ENCODE assay signal across 11 mouse cellular contexts in genomic region chr6:34288098-34288497, GRCm38 (mm10). TPM values are rescaled to one million over a fixed set of nuclear protein-coding genes. Genes with fewer than 3 reads are reported as not detected.
DNase-seq lines count a peak whose midpoint lies in the region.
"Had no signal": no experiment of that assay in that cellular context is flagged by ENCODE, and none has a peak within 500 bp of the region (broad histone marks: within the 10 kb centered on the region; RNA-seq: fewer than 3 reads in every experiment).

No protein-coding gene starts in this region.

- intact Hi-C loops in gastrocnemius, postnatal 36 days (cut with DNase I) = no loop called here

- peak; percentile 15 for DNase-seq in cerebellum, adult 11-12 months
- DNase-seq in cerebellum, adult 8-10 months = no peak
- DNase-seq in right cerebral cortex, postnatal 10 days (ENCODE audit: low spot score in 2 of 2) = peak; percentile 70 to 73
- no peak for DNase-seq in right cerebral cortex, adult 18-20 months
- DNase-seq in gastrocnemius, postnatal 36 days = peak; percentile 45 to 60
- DNase-seq in embryo, embryonic 10.5 days (ENCODE audit: low spot score) = no peak
- no peak for DNase-seq in frontal cortex, postnatal 36 days (ENCODE audit: low spot score in 2 of 2)
- no peak for DNase-seq in retina, embryonic 14.5 days (ENCODE audit: low spot score)
- DNase-seq: B cell, adult 2 months; kidney, postnatal 14 days; lung, postnatal 36 days had no signal

RNA-seq across cellular contexts. Expression of gene Akr1b3, which starts 29.2 kb away (rescaled TPM):
- 100 to 1,000 TPM; 152 to 165 TPM for total RNA-seq in gastrocnemius, postnatal 36 days (2021)

Comparison
In these comparisons a context has a peak if more than half of its experiments do, and no peak if none do; other contexts are left out.
1. DNase-seq: peak in cerebellum, adult 11-12 months (single experiment), right cerebral cortex, postnatal 10 days (2 of 2) and gastrocnemius, postnatal 36 days (2 of 2); none in cerebellum, adult 8-10 months (single experiment), right cerebral cortex, adult 18-20 months (single experiment), embryo, embryonic 10.5 days (single experiment), frontal cortex, postnatal 36 days (0 of 2) and retina, embryonic 14.5 days (single experiment).